Mouse (Mus musculus): ENCODE results near the gene Cdrt4.

The Cdrt4 gene

GRCm38 (mm10) chr11:62951012-62951411 is at the start of gene Cdrt4:
Gene Cdrt4, plus strand, starts transcription at chr11:62951193.
- DNase-seq, result no peak

DNA sequence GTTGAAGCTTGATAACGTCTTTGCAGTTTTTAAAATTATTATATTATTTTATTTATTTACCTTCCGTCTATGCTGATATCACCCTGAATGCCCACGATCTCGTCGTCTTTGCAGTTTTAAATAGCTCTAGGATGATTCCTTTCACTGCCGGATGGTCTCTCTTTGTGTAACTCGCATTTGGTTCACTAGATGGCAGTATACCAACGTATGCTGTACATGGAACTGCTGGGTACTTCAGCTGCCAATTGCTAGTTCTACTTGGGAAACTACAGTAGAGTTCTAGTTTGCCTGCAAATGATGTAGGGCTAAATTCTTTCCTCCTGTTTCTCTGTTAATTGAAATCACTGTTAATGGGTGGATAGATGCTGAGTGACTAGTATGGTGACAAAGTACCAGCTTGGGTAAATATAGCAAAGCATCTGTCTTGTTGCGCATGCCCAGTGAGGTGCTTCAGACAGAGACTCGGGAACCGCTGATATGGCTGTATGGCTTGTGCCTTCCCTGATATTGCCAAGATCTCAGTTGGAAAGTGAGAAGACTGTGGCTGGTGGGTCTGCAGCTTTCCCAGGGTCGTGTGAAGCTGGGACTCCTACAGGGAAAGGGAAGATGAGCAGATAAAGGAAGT is 49.2 kb upstream of the Cdrt4 start:
- DNase-seq, result peak; percentile 77

GRCm38 (mm10) chr11:62903871-62904495 is 47.0 kb upstream of the Cdrt4 start:
- no peak for DNase-seq

GRCm38 (mm10) chr11:62909720-62910306 is 41.2 kb upstream of the Cdrt4 start:
- DNase-seq, result no peak

- no peak for DNase-seq
These were observed 39.6 kb upstream of the Cdrt4 start for GRCm38 (mm10) chr11:62911362-62911761.

- no peak for DNase-seq
These were observed 37.9 kb upstream of the Cdrt4 start for GRCm38 (mm10) chr11:62913141-62913540.

GRCm38 (mm10) chr11:62914532-62914931 is 36.5 kb upstream of the Cdrt4 start:
- DNase-seq, result peak; percentile 18

DNA sequence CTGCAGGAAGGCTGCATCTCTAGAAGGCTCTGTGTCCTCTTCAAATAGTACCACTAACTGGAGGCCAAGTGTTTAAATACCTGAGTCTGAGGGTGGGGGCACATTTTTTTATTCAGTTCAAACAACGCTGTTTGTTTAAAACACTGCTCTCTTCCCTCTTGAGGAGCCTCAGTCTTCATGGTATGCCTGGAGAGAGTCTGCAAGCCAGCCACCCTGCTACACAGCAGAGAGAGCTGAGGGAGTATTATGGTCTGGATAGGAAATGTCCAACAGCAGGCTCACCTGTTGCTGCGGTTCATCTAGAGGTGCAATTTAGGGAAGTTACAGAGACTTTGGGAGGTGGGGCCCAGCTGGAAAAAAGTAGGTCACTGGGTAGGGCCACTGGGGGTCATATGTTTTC is 35.5 kb upstream of the Cdrt4 start:
- DNase-seq, result no peak

DNA sequence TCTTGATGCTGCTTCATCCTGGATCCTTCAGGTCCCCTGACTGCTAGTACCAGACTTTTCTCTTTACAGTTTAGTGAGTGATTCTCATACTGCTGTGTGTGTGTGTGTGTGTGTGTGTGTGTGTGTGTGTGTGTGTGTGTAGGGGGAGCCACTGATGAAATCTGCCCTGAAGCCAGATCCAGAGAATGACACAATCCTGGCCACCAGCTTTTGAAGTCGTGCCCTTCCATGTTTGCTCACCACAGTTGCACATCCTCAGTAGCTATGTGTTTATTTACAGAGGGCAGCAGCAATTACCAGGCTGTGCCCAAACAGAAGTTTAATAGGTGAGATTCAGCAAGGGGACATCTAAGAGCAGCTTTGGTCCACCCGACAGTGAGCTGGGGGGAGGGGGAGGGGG is 34.2 kb upstream of the Cdrt4 start:
- DNase-seq, result no peak

DNA sequence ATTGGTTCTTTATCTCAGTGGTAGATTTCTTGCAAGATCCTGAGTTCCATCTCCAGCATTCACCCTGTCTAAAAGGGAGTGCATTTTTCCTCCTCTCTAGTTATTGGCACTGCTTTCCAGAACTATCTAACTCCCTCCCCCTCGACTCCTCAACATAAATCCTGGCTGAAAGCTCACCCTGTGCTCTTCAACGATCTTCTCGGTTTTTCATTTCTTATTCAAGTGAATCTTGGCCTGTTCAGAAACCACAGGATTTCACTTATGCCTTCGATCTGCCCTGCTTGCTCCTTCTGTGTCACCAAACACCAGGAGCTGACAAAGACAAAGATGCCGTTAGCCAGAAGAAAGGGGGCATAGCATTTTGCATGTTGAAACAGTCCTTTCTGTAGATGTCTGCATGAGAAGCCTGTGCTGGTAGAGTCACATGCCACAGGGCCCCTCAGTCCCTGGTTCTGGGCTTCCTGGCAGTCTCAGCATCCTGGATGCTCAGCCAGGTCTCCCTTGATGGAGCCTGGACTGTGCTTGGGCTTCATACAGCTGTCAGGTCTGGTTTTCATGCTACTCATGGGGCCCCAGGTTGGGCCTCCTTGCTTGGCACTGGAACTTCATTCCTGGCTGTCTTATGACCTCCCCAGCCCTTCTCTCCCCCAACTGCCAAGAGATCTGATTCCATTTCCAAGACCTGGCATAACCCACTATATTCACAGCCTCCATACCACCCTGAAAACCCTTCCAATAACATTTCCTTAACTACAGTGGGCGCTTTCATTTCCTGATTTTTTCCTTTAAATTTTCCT is 30.8 kb upstream of the Cdrt4 start:
- DNase-seq, result no peak

DNA sequence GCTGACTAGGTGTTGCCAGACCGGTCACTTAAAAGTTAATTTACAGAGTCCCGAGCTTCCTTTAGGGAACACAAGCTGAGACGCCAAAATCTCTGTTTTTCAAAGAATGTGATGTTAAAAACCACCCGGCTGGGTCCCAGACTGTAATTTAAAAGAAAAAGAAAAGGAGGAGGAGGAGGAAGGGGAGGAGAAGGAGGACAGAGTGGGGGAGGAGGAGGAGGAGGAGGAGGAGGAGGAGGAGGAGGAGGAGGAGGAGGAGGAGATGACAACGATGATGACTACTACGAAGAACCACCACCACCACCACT is 30.3 kb upstream of the Cdrt4 start:
- no peak for DNase-seq

DNA sequence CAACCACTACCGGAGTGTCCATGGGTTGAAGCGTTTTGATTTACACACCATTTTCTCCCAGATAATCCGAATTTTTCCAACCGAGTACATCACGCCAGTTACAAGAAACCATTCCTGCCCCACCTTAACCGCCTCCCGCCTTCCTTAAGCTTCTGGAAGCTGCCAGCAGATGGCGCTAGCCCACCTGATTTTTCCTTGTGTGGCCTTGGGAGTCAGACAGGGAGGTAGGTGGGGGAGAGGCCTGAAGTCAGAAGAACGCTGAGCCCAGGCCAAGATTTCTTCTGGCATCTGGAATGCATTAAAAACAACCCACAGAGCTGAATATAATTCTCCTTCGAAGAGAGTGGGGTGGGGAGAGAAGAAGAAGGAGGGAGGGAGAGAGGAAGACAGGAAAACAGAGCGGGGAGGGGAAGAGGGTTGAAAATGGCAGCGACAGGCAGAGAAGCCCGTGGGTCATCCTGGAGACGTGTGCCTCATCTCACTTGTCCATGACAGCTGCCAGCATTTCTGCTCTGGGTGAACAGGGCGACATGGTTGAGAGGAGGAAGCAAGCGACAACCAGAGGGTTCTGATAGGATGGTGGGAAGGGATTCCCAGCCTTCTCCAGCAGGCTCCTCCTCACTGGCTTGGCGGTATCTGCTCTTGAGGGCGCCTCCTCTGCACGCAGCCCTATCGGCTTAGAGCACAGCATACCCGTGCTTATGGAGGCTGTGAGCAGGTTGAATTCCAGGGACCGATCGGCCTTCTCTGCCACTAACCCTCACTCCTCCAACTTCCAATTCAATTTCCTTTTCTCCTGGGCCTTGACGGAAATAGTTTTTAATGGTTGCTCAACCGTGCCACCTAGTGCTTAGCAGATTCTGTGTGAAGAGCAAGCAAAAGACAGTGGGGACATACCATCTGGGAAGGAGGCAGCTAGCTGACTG is 29.7 kb upstream of the Cdrt4 start:
- peak; percentile 93 for DNase-seq

DNA sequence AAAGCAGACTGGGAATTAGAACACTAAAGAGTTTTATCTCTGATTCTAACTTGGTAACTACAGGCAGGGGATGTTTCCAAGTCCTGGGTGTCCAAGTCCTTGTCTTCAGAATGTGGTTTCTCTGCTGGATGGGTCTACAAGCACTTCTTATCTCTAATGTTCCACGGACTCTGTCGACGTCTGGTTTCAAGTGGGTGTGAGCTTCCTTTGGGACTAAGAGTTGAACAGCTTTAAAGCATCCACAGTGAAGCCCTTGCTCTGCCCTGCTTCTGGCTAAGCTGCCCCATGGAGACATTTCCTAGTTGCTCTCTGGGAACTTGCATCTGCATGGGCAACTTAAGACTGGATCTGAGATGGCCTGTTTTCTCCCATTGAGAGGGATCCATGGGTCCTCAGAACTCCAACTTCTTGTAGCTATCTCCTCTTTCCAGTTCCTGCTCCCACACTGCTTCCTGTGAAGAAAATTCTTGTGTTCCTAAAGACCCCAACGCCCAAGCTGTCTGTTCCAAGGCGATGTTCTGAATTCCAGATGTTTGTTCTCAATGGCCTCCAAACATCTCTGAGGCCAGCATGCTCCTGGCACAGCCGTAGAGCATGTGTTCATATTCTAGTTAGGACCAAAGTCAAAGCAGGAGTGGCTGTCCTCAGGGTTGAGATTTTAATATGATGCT is 26.8 kb upstream of the Cdrt4 start:
- DNase-seq, result no peak

GRCm38 (mm10) chr11:62929799-62930198 is 21.2 kb upstream of the Cdrt4 start:
- no peak for DNase-seq

- DNase-seq, result no peak
These were observed 20.4 kb upstream of the Cdrt4 start for GRCm38 (mm10) chr11:62930574-62930973.

GRCm38 (mm10) chr11:62931141-62931540 is 19.9 kb upstream of the Cdrt4 start:
- DNase-seq, result no peak

GRCm38 (mm10) chr11:62933099-62933498 is 17.9 kb upstream of the Cdrt4 start:
- DNase-seq, result no peak

DNA sequence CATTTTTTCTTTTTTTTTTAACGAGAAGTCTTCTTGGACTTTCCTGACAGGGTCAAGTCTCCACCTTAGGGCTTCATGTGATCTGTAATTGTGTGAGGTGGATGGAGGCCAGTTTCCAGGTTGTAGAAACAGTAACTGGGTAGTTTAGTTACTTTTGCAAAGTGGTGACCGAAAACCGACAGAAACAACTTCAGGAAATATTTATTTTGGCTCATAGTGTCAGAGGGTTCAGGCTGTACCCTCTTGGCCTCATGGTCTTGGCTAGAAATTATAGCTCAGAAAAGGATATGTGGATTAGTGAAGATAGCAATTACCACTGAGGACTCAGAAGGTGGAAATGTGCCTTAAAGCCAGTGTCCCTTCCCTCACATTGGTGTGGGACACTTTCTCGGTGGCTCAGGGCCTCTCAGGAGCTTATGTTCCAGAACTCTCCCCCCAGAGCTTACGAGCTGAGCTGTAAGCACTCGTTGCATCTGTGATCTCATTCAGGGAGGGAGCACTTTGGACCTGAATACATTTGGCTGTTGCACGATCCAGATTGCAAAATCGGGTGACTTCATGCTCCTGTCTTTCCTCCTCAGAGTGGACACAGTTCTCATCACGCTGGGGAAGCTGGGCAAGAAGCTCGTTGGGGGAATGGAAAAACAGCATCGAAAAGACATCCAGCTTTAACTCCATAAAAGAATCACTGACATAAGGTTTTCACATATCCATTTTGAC is 16.0 kb upstream of the Cdrt4 start:
- no peak for DNase-seq

GRCm38 (mm10) chr11:62937986-62938385 is 13.0 kb upstream of the Cdrt4 start:
- DNase-seq, result no peak

DNA sequence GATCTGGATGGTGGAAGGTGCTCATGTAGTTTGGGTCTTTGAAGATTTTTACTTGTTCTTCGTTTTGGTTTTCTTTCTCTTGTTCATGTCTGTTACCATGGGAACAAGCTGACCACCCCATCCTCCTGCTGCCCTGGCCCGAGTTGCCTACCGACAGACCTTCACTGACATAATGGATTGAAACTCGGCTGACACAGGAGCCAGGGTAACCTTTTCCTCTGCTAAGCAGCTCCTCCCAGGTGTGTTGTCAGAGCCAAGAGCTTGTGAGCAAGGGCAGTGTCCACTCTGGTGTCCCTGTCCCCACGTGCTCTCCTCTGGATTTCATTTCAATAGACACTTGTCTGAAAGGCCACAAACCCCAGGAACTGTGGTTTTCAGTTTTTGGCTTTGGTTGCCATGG is 12.1 kb upstream of the Cdrt4 start:
- DNase-seq, result no peak

DNA sequence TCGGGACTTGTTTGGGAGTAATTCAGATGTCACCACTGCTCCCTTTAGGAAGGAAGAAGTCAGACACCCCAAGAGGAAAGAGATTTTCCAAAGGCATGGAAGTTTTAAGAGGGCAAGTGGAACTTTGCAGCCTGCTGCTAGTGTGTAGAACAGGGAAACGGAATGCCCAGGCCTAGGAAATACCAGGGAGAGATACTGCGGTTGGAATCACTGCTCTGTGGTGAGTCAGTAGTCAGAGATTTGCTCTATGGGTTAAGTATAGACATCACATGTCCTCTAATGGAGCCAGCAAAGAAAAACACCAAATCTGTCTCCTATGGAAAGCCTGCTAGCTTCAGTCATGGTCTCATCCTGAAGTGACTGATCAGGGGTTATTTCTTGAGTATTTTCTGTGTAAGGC is 10.8 kb upstream of the Cdrt4 start:
- DNase-seq, result no peak

DNA sequence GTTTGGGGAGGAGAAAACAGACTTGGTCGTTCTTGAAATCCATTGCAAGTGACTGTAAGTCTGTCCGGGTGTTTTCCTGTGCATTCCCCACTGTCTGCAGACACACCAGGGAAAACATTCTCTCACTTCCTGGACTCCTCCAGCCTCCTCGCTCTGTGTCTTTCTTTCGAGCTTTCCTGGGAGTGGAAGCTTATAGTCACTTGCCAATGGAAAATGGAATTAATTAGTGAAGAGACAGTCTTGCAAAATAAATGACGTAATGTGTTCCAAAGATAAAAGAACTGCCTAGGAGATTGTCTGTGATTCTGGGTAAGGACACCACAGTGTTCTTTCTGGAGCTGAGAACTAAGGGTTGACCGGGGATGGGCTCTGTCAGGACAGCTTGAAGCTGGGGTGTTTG is 7.5 kb upstream of the Cdrt4 start:
- no peak for DNase-seq

Data from right cerebral cortex, adult 18-20 months (tissue).